Mouse (Mus musculus): Measurements from ENCODE around the gene Lcmt1. TPM values are rescaled to one million over a fixed set of nuclear protein-coding genes. Genes with fewer than 3 reads are reported as not detected.

Gene Lcmt1
- total RNA-seq, 2 experiments from 2014 or later: 25.9 to 28.8 TPM

DNA sequence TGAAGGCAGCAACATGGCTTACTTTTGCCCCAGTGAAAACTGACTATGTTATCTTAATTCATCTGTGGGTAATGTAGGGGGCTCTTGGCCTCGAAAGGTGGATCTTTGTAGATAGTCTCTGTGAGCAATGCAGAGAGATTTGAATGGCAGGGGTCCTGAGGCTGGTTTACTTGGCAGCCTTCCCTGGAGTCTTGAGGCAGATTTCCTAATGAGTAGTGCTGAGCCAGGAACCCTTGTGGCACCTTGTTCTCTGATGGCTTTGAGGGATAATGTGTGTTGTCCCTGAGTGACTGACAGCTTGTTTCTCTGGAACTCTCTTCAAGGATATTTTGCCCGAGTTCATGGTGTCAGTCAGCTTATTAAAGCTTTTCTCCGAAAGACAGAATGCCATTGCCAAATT, 31.5 kb downstream of the Lcmt1 start:
- DNase-seq: no peak

- no peak for DNase-seq
Measured at GRCm38 (mm10) chr7:123404198-123404597, 34.6 kb downstream of the Lcmt1 start.

GRCm38 (mm10) chr7:123405619-123406018, 36.0 kb downstream of the Lcmt1 start:
- DNase-seq: peak; percentile 9

DNA sequence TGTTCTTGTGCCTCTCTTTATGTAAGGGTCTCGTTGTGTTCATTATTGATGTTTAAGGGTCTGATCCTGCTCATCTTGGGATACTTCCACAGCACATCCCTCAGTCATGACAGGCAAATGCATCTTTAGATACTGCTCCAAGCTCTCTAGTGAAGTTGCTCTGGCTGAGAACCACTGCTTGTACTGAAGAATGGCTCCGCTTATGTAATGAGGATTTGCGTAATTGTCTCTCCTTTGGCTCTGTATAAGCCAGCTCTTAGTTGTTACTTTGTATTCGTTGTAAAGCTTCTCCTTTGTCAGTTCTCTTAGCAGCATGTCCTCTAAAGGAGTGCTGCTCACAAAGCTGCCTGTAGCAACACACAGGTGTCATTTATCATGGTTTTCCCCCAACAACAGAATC, 37.4 kb downstream of the Lcmt1 start:
- no peak for DNase-seq

GRCm38 (mm10) chr7:123410502-123410901, 40.9 kb downstream of the Lcmt1 start:
- DNase-seq: no peak

DNA sequence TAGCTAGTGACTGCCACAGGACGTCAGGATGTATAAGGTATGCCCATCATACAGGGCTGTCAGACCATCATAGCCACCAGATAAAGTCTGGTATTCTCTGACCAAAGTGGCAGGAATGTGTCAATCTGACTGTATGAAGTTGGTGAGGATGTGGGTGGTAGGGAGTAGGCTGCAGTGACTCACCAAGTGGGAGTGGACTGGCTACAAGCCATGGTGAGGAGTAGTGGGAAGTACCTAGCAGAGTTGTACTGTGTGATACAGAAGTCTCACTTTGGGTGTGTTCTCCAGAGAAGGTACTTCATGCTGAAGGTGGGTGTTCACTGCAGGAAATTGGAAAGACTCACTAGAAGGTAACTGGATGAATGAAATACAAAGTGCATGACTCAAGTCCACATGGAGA, 41.5 kb downstream of the Lcmt1 start:
- DNase-seq: no peak

- no peak for DNase-seq
Measured at GRCm38 (mm10) chr7:123412143-123412542, 42.6 kb downstream of the Lcmt1 start.

DNA sequence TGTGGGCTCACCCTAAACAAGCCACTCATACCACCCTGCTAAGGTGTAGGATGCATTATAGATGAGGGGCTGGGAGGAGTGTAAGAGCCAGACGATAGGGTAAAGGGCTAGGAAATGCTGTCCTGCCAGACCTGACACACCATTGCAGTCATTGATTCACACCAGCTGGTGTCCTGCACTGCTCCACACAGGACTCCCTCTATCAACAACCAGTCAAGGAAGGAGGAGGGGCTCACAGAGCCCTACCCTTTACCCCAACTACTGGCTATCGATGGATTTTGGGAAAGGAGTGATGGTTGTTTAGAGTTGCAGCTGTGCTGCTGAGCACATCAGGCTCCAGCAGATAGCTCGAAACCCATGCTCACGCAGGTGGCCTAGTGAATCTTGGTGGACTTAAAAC, 47.2 kb downstream of the Lcmt1 start:
- no peak for DNase-seq

DNA sequence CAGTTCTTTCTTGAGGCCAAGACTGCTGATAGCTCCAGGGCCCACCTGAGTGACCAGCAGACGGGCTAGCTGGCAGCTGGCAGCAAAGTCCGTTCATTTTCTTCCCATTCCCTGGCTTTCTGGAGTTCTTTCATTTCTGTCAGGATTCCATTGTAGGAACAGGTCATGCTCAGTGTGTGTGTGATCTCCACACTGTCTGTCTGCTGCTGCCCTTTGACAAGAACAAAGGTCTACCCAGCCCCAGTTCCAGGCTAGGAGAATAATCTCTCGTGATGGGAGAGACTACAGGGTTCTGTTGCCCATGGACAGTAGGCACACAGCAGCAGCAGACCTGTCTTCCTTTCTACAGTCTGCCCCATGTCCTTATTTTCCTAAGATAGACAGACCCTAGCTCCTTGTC, 48.1 kb downstream of the Lcmt1 start:
- DNase-seq: no peak

- no peak for DNase-seq
Measured at GRCm38 (mm10) chr7:123419984-123420383, 50.4 kb downstream of the Lcmt1 start.

DNA sequence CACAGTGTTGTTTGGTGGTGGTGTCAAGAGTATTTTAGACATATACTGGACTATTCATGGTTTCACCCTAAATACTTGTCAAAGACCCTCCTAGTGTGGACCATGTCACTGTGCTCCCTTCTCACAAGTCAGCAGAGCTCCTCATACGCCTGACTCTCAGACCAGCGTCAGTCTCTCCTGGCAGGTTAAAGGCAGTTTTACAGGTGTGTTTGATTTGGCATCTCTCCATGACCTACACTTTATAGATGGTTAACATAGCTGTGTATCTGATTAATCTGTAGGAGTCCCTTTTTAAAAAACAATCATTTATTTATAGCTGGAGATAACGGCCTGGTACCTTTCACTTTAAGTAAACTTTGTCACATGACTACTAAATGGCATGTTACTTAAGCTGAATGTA, 52.4 kb downstream of the Lcmt1 start:
- no peak for DNase-seq

DNA sequence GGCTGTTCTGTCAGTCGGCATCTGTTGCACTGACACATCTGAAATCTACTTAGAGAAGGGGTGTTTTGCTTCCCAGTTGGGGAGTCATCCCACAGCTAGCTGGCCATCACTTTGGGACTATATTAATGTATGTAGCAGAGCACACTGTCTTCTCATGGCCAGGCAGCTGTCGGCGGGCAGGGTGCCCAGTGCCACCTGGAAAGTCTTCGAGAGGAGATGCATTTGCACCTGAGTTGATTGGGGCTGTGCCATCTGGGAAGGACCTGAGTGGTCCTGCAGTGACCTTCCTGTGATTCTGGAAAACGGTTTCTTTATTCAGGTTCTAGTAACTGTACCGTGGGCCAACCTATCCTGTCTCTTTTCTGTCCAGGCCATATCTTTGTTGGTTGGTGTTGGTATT, 54.7 kb downstream of the Lcmt1 start:
- no peak for DNase-seq

DNA sequence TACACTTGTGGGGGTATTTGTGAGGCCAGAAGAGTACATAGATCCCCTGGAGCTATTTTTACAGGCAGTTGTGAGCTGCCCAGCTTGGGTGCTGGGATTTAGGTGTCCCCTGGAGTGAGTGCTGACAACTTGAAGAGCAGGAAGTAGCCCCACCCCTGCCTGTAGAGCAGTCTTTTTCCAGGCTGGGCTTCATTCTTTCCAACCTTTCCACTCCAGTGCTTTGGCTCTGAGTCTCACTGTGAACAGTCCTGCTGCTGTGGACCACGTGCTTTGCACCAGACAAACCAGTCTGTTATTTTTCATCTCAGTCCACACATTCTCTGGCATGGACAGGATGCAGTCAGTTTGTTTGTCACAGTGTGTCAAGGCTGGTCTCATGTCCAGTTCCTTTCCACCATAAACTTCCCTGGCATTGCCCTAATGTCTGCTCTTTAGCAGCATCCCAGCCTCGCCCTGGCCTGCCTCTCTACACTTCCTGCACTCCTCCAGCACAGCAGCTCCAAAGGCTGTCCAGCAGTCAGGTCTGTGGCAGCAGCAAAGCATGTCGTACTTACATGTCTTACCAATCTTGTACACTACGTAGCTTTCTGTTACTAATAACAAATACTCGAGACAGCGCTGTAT, 55.7 kb downstream of the Lcmt1 start:
- DNase-seq: no peak

DNA sequence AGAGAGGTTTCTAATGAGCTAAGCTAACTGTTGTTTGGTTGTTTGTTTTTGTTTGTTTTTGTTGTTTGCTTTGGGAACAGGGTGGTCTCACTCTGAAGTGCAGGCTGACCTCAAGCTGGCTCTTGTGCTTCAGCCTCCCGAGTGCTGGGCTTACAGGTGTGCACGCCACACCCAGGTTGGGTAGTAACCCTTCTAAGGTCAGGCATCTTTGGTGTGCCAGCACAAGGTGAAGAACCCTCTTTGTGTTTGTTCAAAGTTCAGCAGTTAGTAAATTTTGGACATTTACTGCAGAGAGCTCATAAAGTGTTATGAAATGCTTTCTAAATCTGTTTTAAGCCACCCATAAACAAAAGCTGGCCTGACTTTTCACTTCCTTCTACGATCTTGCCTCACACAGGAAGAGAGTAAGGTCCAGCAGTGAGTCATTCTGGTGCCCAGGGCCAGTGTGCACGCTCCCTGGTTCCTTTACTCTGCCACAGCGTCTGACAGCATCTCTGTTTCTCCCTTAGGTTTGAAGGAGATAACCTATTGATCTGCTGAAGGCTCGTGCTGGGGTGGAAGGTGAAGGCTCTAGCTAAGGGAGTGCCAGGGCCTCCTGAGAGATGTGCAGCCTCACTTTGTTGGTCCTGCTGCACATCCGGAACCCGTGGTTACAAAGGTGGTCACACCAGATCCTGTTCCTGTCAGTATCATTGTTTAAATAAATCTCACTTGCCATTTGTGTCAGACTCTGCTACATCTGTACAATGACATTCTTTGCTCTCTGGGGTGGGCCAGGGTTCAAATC, 60.2 kb downstream of the Lcmt1 start:
- no peak for DNase-seq

DNA sequence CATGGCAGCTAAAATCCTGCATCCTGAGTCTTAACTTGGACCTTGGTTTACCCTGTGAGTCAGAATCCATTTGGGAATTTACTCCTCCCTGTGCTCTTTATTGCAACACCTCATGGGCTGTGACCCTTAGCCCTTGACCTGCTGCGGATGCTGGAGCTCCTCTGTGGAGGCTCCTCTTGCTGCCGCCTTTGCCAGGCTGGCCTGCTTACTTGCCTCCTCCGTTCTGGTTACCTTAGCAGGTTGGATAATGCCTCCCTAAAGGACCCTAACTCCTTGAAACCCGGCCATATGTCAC, 60.8 kb downstream of the Lcmt1 start:
- no peak for DNase-seq

DNA sequence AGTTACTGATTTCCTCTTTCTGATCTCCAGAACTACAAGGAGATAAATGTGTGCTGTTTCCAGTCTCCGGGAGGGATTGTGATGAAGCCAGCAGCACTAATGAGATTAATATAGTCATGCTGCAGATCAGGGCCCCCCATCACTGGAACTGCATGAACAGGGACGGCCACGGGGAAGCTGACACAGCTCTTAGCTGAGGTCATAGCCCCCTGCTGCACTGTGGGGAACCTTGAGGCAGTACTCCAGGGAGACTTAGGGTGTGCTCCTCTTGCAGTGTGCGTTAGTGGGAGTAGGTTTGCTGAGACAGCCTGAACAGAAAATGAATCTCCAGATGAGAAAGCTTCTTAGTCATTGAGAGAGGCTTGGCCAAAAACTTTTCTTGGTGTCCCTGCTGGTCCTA, 61.6 kb downstream of the Lcmt1 start:
- no peak for DNase-seq

DNA sequence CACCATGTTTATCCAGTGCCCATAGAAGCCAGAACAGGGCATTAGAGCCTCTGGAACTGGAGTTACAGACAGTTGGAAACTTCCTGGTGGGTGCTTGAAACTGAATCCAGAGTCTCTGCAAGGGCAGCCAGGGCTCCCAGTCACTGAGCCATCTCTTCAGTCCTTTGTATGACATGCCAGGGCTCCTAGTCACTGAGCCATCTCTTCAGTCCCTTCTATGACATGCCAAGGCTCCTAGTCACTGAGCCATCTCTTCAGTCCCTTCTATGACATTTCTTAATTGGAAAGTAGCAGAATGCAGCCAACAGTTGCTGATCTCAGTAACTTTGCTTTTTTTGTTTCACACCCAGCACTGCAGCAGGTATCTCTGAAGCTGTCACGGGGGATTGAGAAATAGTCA, 72.5 kb downstream of the Lcmt1 start:
- DNase-seq: no peak

- DNase-seq: no peak
Measured at GRCm38 (mm10) chr7:123448794-123449193, 79.2 kb downstream of the Lcmt1 start.

GRCm38 (mm10) chr7:123449676-123450075, 80.1 kb downstream of the Lcmt1 start:
- no peak for DNase-seq

- DNase-seq: no peak
Measured at GRCm38 (mm10) chr7:123450515-123450914, 80.9 kb downstream of the Lcmt1 start.

DNA sequence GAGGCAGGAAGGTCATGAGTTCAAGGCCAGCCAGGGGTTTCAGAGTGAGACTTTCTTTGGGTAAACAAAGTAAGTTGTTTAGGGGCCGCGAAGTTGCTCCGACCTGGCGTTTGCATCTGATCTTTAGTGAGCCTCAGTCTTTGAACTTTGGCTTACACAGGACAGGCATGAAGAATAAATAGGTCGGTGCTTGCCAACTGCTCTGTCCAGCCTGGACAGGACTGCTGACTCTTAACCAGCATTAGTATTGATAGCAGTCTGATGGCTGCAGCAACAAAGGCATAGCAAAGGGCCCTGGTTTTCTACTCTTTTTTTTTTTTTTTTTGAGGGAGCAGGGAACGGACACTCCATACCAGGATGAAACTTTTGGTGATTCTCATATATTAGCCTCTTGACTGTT, 83.0 kb downstream of the Lcmt1 start:
- DNase-seq: no peak

DNA sequence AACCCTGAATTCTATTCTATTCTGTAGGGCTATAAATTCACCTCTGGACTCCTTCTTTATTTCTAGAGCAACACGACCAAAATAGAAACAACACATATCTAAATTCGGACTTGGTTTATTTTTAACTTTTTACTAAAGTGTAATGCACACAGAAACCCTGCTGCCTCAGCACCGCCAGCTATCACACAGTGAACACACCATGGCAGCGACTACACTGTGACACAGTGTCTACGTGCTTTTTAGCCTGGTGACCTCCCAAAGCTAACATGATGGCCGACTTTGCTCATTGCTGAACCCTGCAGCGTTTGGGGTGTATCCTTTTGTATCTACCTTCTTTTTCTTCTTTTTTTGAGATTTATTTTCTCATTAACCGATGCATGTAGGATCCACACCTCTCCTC, 83.5 kb downstream of the Lcmt1 start:
- no peak for DNase-seq

GRCm38 (mm10) chr7:123455088-123455487, 85.5 kb downstream of the Lcmt1 start:
- DNase-seq: no peak

DNA sequence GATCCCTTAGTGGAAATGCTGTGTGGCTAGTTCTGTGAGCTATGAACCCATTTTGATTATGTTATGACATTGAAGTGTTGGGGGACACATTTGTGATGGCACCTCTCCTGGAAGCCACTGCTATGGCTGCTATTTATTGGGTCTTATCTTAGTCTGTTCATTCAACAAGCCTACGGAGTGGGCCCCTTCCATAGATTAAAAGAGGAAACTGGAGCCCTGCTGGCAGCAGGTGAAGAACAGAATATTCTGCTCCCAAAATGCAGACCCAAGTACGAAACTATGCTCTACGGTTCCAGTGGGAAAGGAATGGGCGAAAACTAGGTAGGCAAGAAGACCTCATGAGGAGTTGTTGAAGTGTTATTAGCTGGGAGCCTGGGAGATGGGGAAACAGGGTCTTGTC, 88.7 kb downstream of the Lcmt1 start:
- no peak for DNase-seq

GRCm38 (mm10) chr7:123459247-123459646, 89.7 kb downstream of the Lcmt1 start:
- no peak for DNase-seq
